Mouse (Mus musculus) bone marrow, adult 2 months (tissue): ENCODE measurements around the gene Cacnb2.

Experiments used
- CTCF ChIP-seq: fragments of 200-500 bp; IDR thresholded peaks from 2 replicates; pipeline ENCODE4 v1.5.1; 2011; ENCODE audit warnings: low read length, control low read depth; ENCODE audit not compliant: control insufficient read depth, insufficient read depth
- POLR2A ChIP-seq: fragments of 200-500 bp; IDR thresholded peaks from 2 replicates; pipeline ENCODE4 v1.6.1; 2011; ENCODE audit warnings: low read depth, mild to moderate bottlenecking, control low read depth, low read length, borderline replicate concordance; ENCODE audit not compliant: control insufficient read depth

DNA sequence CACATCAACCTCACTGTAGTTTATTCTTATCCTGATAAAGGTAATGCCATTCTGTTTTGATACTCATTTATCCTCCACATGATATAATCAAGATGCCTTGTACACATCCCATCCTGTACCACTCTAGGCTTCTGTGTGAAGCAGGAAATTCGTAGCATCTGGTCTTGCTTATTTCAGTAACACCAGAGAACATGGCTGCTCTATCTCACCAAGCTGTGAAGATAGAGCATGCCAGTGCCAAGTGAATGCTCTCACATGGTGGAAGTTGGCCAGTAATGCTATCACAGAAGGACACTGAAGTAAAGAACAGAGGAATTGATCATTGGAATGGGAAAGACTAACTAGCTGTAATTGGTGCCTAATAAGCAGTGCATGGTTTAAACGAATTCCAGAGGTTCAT lies 228.4 kb downstream of the Cacnb2 start:
- TF ChIP-seq CTCF (no peak), POLR2A (no peak)
